ENCODE assay signal across 20 mouse cellular contexts in genomic region chr3:35221183-35221582, GRCm38 (mm10).
"Had no signal": no experiment of that assay in that cellular context is flagged by ENCODE, and none has a peak within 500 bp of the region (broad histone marks: within the 10 kb centered on the region; RNA-seq: fewer than 3 reads in every experiment).

No protein-coding gene starts in this region.

- H3K4me3 ChIP-seq: limb, embryonic 12.5 days; limb, embryonic 15.5 days; myocyte; neural tube, embryonic 13.5 days; stomach, embryonic 15.5 days had no signal

- H3K27ac ChIP-seq: limb, embryonic 12.5 days; limb, embryonic 15.5 days; liver, embryonic 14.5 days; macrophage; neural tube, embryonic 13.5 days; stomach, embryonic 15.5 days had no signal

- H3K36me3 ChIP-seq: limb, embryonic 12.5 days; limb, embryonic 15.5 days; neural tube, embryonic 13.5 days; stomach, embryonic 15.5 days had no signal

- H3K4me2 ChIP-seq: limb, embryonic 12.5 days; limb, embryonic 15.5 days; liver, embryonic 11.5 days; lung, embryonic 14.5 days; neural tube, embryonic 13.5 days; stomach, embryonic 15.5 days had no signal

- H3K27me3 ChIP-seq: limb, embryonic 15.5 days; stomach, embryonic 15.5 days had no signal

- ATAC-seq: liver, postnatal 0 days; lung, postnatal 0 days had no signal

- H3K4me1 ChIP-seq: limb, embryonic 15.5 days; stomach, embryonic 15.5 days had no signal

- H3K9me3 ChIP-seq: limb, embryonic 12.5 days; limb, embryonic 15.5 days; neural tube, embryonic 13.5 days; stomach, embryonic 15.5 days had no signal

- H3K9ac ChIP-seq: limb, embryonic 12.5 days; limb, embryonic 15.5 days; liver, embryonic 14.5 days; liver, postnatal 0 days; lung, embryonic 14.5 days; neural tube, embryonic 13.5 days; stomach, embryonic 15.5 days had no signal

- DNase-seq: kidney, adult 9 months; kidney, postnatal 14 days; kidney, postnatal 4 days; left cerebral cortex, postnatal 4 days; liver, postnatal 0 days; lung, embryonic 14.5 days; midbrain, embryonic 14.5 days; retina, postnatal 1 day; right cerebral cortex, postnatal 25 days; spleen, adult 18-20 months; thymus, postnatal 25 days had no signal
